Mouse (Mus musculus) c-Kit-positive CD71-positive TER-119-positive erythroid progenitor cells, embryonic 14.5 days (primary cell): ENCODE results near the gene Tktl1.
"Not testable (repeated sequence)": the region's sequence is repeated elsewhere in the genome, so short reads cannot be mapped to it uniquely, and the experiment has no call there.

ENCODE experiments used
- DNase-seq: peaks from one replicate; pipeline ENCODE4 v3.0.0-alpha.2; 2013; ENCODE audit warnings: low spot score

Tktl1 gene

DNA sequence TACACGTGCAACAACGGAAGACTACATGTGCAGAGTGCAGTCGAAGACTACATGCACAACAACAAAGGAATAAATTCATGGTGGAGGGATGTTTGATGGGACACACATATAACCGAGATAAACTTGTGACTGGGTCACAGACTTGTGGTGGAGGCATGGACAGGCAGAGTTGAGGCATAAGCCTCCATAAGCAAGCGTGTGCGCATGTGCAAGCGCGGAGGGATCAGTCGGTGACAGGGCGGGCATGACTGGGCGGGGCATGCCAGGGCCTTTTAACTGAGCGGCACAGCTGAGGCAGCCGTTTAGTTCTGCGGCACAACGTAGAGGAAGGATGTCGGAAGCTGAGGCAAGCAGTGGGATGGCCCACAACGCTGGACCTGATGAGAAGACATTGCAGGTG lies at the start of gene Tktl1:
Gene Tktl1 (plus strand): TSS at position 301 of the 400 bp plus-strand sequence.
- no peak for DNase-seq

DNA sequence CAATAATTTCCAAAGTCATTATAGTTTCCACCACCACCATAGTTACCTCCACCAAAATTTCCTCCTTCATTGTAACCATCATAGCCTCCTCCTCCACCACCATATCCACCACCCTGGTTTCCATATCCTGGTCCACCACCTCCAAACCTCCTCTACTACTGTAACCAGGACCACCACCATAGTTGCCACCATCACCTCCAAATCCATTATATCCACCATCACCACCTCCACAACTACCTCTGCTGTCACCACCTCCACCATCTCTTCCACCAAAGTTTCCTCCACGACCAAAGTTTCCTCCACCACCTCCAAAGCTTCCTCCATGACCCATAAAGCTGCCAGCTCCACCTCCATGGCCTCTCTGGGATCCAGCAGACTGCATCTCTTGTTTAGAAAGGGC lies 41.8 kb upstream of the Tktl1 start, which contains the start of gene Mecp2:
Gene Mecp2 (minus strand): TSS at position 101 of the 400 bp plus-strand sequence.
- DNase-seq: not testable (repeated sequence)

DNA sequence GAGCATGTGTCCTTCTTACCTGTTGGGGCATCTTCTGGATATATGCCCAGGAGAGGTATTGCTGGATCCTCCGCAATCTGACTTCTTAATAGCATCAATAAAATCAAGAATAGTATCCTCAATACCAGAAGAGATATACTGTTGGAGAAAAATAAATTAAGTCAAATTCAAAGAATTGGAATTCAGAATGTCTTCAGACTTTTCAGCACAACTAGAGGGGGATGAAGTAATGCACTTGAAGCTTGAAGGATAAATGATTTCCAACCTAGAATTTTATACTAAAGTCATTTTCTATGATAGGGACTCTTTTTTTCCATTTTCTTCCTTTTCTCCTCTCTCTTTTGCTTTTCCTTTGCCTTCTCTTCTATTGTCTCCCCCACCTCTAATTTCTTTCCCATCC lies 9.3 kb upstream of the Tktl1 start, which contains the start of gene Tex28:
Gene Tex28 (minus strand): TSS at position 101 of the 400 bp plus-strand sequence.
- DNase-seq: no peak

DNA sequence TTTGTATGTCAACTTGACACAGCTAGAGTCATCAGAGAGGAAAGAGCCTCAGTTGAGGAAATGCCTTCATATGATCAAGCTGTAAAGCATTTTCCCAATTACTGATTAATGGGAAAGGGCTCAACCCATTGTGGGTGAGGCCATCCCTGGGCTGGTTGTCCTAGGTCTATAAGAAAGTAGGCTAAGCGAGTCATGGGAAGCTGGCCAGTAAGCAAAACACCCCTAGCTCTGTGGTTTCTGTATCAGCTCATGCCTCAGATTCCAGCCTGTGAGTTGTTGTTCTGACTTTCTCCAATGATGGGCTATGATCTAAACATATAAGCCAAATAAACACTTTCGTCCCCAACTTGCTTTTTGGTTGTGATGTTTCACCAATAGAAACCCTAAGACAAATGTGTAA lies 26.5 kb downstream of the Tktl1 start:
- DNase-seq: no peak

DNA sequence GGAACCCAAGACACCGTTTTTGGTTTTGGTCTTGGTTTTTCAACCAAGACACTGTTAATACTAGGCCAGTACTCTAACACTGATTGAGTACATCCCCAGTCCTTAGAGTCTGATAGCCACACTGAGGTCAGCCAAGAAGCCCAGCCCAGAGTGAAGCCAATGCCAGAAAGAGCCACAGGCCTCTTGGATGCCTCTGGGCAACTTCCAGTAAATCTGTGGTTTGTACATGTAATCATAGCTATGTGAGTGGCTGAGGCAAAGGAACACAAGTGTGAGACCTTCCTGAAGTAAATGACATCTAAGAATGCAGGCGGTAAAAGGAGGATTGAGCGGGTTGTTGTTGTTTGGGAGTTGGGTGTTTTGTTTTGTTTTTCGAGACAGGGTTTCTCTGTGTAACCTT lies 41.4 kb downstream of the Tktl1 start:
- DNase-seq: no peak

DNA sequence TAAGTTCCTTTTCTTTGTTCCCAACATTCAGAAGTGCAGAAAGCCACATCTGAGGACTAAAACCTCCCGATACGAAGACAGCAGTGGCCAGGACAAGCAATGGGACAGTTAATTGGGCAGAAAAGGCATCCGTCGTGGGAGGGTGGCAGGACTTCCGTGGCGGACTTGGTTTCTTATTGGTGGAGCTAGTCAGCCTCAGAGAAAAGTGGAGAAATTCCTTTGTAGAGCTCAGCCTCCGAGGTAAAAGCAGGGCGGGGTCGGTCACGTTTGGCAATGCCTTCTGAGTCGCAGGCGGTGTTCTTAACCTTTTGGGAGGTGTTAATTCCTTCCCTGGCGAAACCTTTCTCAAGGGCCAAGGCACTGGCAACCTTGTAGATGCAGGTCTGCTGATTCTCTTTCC lies 42.4 kb downstream of the Tktl1 start:
- DNase-seq: no peak

DNA sequence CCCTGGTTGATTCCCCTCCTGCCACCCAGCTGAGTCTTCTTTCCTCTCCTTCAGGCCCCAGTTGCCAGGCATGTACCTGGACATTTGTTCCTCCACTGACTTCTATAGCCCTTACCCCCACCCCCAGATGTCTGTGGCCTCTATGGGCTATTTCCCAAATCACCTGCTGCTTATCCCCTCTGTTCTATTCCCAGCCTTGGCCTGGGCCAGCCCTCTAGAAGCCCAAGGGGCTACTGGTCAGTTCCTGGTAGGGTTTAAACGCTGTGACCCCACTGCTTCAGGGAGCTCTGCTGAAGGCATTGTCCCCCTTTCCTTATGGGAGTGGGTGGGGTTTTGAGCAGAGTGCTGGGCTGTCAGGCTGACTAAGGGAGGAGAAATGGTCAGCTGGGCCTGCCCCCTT lies 43.0 kb downstream of the Tktl1 start:
- DNase-seq: not testable (repeated sequence)

DNA sequence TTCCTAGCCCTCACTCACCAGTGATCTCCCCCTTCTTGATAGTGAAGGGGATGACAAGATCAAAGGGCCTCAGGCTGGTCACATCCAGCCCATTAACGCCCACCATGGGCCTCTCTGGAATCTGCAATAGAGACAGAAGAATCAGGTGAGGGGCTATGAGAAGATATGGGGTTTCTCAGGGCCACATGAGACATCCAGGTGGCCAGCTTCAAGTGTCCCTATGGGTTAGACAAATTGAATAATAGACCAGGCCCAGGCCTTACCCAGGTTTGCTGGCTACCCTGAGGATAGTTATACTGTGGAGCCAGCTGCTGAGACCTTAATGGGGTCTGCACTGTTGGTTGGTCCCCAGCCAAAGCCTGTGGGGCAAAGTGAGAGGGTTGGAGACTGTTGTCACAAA lies 53.0 kb downstream of the Tktl1 start:
- DNase-seq: no peak

DNA sequence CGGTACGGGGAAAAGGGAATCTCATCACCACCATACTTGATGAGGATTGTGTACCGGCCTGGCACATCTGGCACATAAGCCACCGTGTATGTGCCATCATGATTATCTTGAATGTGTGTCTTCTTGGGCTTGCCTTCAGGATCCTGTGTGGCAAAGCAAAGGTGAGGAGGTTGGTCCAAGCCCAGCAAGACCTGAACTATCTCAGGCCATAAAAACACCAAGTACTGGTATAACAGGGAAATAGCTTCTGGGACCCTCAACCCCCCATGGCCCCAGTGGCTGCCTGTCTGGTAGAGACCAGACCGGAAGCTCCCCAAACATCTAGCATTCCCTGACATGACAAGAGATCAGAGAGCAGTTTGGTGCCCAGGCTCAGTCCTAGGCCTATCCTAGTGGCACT lies 56.1 kb downstream of the Tktl1 start:
- no peak for DNase-seq

DNA sequence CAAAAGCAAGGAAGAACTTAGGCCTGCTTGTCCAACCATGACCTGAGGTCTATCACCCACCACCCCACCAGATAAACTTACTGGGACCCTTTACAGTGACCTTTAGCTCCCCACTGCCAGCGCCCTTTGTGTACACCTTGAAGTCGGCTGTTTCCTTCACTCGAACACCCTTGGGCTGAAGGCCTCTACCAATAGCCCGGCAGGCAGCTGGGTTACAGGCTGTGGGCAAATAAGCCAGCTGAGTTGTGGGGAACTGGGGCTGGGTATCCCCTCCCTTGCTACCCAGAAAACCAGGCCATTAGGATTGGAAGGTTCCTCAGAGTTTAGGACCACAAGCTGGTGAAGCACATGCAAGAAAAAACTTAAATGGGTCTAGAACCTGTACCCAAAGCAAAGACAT lies 63.3 kb downstream of the Tktl1 start:
- no peak for DNase-seq

DNA sequence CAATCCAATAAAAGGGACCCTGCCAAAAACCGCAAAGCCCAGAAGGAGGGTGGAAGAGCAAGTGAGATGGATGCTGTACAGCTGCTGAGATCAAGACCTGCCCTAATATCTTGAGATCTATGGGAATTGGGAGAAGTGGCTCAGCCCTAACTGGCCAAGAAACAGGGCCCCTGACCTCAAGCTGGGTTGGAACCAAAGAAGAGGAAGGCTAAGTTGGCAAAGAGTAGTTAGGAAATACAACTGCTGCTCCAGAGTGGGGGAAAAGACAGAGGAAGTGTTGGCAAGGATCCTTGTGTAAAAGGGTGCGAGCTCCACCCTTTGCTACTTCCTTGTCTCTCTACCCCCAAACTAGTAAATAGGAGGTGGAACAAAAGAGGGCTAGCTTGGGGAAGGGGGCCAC lies 66.3 kb downstream of the Tktl1 start:
- DNase-seq: no peak

DNA sequence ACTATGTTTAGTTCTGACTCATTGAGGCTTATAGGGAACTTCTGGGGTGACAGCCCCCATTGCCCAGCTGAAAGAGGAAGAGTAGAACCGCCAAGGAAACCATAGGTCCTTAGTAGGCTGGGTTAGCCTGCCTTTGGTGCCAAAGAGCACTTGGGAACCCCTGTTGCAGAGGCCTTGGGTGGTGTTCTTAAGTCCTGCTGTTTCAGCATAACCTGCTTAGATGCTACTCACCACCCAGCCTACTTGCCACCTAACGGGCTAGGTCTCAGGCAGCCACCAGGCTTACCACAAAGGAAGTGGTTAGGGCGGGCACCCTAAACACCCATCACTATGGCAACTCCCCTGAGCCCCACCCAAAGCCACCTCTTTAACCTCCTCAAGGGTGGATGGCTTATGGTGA lies 66.7 kb downstream of the Tktl1 start:
- DNase-seq: peak; percentile 53

DNA sequence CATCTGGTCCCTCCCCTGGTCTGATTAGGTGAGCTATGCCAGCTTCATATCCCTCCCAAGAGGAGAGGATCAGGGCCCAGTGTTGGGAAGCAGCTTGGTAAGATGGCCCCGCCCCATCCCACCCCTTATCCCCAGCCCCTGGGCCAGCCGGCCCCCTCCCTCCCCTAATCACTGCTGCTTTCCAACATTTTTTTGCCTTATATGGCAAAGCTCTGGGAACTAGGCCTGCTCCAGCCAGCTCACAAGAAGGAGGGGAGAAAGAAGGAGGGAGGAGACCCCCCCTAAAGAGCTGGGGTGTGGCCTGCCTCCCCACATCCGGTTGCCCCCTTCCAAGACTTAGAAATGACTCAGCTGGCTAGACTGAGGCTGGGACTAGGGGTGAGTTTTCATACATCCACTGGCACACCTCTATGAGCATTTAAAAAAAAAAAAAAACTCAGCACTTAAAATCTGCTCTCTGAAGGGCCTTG lies 67.6 kb downstream of the Tktl1 start:
- no peak for DNase-seq

DNA sequence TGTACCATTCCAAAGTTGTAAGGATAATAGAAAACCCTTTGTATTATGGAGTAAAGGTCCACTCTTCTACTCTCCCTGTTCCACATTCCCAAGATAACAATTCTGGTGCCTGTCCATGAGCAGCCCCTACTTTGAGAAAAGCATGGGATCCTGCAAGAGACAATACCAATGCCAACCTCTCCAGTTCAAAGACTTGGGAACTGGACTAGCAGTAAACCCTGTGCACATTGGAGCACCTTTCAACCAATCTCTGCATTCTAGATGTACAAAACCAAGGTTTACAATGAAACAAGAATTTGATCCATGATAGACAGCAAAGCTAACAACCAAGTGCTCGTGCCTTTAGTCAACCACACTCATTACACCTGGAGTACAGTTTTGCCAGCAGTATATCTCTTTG lies 68.0 kb downstream of the Tktl1 start:
- no peak for DNase-seq

DNA sequence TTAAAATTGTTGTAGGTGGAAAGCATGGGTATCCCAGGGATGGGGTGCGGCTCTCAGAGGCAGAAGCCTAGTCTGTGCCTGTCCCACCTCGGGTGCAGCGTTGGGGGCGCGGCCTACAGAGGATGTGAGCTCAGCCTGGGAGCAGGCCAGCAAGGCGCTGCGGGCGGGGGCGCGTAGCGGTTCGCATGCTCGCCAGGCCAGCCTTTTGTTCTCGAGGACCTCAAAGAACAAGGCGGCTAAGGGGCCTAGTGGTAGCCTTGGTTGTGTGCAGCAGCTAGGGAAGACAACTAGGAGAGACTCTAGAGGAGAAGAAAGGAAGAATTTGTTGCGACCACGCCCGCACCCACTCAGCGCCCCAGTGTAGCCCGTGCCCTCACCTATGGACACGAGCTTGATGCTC lies 68.6 kb downstream of the Tktl1 start:
- DNase-seq: peak; percentile 33

DNA sequence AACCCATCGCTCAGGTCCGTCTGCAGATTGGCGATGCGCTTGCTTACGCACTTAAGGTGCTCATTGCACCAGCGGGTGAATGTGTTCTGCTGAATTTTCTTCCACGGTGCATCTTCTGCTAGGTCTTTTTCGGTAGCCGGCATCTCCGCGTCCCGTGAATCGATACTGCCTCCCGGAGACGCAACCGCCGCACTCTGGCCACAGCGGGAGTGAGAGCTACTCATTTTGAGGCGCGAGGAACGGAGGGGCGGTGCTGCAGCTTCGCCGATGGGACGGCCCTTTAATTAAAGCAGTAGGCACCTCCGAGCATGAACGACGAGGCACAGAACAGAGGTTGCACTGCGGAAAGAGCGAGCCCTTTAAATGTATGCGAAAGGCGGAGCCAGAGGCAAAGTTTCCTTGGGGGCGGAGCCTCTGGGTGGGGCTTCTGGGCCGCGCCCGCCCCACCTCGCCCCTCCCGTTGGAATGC lies 69.2 kb downstream of the Tktl1 start:
- peak; percentile 75 for DNase-seq

DNA sequence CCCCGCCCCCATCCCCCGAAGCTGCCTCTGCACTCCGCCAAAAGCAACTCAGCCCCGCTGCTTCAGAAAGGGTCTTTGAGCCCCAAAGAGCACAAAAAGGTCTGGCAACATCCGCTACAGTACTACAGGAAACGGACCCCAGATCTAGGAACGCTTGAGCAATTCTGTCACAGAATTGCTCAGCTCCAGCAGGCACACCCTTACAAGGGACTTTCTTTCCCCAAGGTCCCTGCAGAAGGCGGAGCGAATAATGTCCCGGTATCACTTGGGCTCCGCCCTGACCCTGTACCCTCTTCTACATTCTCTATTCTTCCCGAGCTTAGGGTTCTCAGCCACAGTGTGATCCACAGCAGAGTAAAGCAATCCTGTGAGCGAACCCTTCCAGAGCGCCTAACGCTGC lies 69.6 kb downstream of the Tktl1 start:
- DNase-seq: no peak

DNA sequence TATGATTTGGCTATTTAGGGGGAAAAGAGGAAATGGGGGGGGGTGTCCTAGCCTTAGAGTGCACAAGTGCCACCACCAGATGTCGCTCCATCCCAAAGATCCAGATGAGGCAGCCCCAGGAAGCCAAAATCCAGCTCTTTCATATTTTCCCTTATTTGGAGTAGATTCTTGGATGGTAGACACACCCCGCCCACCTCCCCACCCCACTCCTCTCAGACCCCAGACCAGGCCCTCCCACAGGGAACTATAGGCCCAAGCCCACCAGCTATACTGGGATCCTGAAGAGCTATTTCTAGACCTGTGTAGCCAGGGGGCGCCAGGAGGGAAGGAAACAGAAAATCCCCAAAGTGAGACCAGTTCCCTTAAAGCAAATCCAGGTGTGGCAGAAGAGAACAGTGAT lies 71.6 kb downstream of the Tktl1 start:
- DNase-seq: no peak

DNA sequence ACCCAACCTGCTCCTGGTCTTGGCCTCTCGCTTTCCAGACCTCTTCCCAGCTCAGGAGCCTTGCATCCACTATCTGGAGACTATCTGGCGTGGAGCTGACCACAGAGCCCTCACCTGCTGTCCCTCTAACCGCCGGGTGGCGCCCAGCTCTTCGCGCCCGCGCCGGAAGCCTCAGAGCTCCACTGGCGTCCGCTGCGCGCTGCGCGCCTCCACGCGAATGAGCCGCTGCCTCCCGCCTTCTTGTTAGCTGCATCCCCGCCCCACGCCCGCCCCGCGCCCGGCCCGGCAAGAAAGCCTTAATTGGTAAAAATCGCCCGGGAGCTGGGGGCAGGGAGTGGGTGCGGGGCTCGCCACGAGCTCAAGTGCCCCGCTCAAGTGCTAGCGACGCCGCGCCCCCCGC lies 72.6 kb downstream of the Tktl1 start, which contains the start of gene Flna:
Gene Flna (minus strand): TSS at position 206 of the 400 bp plus-strand sequence.
- DNase-seq: no peak

DNA sequence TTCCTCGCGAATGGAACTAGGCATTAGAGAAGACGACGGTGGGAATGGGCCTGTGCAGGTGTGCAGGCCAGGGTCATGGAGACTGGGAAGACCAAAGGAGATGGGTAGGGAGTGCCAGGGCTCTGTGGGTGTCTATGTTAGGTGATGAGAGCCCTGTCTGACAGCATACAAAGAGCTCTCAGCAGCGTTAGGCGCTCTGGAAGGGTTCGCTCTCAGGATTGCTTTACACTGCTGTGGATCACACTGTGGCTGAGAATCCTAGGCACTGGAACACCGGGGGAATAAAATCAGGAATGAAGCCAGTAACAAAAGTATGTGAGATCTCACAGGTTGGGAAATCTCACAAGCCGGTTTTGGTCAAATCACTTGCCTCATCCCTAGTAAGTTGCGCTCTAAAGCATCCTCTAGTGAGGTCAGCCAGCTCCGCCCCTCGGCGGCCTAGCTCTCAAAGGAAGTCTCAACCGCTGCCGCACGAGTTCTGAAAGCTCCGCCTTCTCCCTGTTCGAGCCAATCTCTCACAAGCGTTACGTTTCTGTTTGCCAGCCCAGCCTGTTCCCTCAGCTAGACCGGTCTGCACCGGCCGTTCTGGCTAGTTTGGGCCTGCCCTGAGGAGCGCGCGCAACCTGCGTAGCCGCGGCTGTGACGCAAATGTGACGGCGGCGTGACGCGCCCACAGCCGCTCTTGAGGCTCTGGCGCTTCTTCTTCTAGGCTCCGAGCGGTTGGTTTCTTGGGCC lies 77.3 kb downstream of the Tktl1 start, which contains the start of gene Emd:
Gene Emd (plus strand): TSS at position 535 of the 735 bp plus-strand sequence.
- DNase-seq: peak; percentile 82

DNA sequence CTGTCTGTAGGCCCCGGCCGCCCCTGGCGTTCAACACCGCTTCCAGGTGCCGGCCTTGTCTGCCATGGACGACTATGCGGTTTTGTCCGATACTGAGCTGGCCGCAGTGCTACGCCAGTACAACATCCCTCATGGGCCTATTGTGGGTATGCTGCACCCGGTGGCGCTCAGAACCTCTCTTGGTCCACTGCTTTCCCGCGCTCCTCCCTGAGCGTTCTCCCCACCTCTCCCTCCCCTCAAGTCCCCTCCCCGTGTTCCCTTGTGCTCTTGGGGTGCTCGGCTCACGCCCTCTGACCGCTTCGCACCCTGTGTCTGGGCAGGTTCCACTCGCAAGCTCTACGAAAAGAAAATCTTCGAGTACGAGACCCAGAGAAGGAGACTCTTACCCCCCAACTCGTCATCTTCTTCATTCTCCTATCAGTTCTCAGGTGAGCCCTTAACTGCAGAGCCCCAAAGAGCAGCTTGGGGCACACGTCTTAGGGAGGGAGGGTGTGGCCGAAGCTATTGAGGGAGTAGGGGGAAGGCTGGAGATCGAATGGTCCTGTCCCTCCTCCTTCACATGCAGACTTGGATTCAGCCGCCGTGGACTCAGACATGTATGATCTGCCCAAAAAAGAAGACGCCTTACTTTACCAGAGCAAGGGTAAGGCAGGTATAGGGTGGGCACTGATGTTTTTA lies 78.0 kb downstream of the Tktl1 start:
- no peak for DNase-seq

DNA sequence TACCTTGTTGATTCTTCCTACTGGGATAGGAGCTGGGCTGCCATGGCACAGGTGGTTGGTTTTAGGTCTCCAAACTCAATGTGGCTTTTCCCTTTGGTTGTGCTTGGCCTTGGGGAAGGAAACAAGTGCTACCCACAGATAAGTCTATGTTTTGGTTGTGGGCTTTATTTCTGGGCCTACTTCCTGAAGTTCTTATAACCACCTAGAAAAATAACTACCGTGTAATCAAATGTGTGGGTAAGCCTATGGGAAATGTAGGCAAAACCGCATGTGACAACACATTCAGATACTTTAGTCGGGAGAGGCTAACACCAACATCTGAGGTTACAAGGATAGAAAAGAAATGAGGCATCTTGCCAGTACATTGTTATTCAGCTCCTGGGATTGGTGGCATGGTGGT lies 80.7 kb downstream of the Tktl1 start:
- DNase-seq: no peak
